Mouse (Mus musculus) thymus, adult 18-20 months (tissue): ENCODE data around the gene Tab1.

ENCODE experiments used
- DNase-seq, 2 experiments: peaks; one replicate each; pipeline ENCODE4 v3.0.0; 2022; ENCODE audit warnings: mixed read lengths in 2 of 2

Gene Tab1

GRCm38 (mm10) chr15:80132993-80133586 is at the start of gene Tab1:
Tab1 (plus strand) TSS chr15:80133127.
- DNase-seq: peak; percentile 82 to 85

DNA sequence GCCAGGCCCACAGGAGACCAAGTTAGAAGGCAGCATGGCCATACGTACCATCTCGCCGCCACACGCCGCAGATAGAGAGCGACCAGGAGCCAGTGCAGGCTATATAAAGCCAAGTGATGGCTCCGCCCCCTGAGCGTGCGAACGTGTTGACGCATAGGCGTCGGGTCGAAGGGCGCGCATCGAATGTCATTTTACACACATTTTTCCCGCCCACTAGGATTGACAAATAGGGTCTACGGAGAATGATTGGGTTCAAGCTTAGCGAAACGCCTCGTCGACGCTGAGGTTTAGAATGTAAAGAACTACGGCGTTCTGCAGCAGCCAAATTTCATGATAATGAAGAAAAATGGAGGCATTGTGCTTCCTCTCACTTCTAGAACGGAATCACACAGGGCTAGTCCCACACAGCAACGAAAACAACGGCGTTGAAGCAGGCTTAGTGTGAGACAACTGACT is 49.6 kb upstream of the Tab1 start:
- peak; percentile 96 to 98 for DNase-seq

DNA sequence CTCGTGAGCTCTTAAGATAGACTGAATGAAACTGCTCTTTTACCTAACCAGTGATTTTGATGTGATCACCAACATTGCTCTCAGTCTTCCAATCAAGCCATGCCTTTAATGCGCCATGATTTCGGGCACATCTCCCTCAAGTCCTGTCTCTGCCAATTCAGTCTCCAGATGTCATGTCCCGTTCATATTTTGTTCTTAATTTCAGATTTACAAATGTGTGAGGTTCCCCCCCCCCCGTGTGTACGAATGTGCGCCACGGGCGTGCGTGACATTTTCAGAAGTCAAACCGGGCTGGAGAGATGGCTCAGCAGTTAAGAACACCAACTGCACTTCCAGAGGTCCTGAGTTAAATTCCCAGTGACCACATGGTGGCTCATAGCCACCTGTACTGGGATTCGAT is 49.2 kb upstream of the Tab1 start:
- no peak for DNase-seq

DNA sequence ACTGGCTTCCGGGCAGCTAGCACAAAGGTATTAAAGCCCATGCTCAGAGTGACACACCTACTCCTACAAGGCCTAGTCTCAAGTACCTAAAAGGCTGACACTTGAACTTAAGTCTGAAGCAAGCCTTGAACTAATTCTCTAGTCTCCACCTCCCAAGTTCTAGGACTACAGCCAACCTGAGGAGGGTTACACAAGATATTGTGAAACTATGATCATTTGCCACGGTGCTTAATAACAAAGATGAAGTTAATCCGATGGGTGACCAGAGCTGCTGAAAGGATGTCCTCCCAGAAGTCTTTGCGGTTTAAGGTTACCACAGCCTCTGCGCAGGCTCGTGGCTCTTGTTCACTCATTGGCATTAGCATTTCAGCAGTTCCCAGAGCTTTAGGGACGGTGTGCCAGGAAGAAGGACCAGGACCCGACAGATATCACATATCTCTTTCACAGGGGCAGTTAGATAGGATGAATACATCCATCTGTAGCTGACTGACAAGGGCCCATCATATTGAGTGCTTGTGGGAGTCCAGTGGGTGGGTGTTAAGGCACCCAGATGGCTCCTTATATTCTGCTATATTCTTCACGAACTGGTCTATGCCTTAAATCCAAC is 45.4 kb upstream of the Tab1 start:
- no peak for DNase-seq

DNA sequence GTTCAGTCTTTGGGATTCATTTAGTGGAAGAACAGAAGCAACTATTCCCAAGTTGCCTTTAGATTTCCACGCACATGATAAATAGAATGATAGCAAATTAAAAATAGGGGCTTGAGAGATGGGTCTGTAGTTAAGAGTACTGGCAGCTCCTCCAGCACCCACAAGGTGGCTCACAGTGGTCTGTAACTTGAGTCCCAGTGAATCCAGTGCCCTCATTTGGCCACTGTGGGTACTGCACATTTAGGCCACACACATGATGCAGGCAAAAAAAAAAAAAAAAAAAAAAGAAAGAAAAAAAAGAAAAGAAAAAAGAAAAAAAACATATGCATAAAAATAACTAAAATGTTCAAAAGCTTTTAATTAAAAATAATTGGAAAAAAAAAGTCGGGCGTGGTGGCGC is 44.3 kb upstream of the Tab1 start:
- DNase-seq: peak; percentile 71 to 82

- no peak for DNase-seq
Measured at GRCm38 (mm10) chr15:80090155-80090554, 42.8 kb upstream of the Tab1 start.

GRCm38 (mm10) chr15:80090741-80091120 is 42.2 kb upstream of the Tab1 start:
- no peak for DNase-seq

- peak; percentile 67 for DNase-seq
Measured at GRCm38 (mm10) chr15:80091121-80091955, 41.6 kb upstream of the Tab1 start, which contains the start of the genes Syngr1 and Rpl3. Syngr1 (plus strand) TSS chr15:80091334. Rpl3 (minus strand) TSS chr15:80091868.

DNA sequence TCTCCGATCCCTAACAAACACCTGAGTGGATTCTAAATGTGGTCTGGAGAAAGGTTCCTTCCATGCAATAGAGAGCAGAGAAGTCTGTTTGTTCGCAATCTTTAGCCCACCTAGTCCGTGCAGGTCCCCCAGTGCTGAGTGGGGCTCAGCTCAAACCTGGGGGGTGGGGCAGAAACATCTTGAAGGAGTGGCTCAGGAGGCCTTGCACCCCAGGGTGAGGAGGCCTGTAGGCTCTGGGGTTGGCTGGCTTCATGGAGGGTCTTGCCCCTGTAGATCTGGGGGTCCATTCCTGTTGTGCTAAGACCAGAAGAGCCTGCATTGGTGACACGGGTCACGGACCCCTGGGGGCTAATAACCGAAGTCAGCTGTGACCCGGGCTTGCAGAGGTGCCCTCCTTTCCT is 40.9 kb upstream of the Tab1 start:
- DNase-seq: no peak

- no peak for DNase-seq
Measured at GRCm38 (mm10) chr15:80092599-80092998, 40.3 kb upstream of the Tab1 start.

GRCm38 (mm10) chr15:80094201-80094600 is 38.7 kb upstream of the Tab1 start:
- no peak for DNase-seq

DNA sequence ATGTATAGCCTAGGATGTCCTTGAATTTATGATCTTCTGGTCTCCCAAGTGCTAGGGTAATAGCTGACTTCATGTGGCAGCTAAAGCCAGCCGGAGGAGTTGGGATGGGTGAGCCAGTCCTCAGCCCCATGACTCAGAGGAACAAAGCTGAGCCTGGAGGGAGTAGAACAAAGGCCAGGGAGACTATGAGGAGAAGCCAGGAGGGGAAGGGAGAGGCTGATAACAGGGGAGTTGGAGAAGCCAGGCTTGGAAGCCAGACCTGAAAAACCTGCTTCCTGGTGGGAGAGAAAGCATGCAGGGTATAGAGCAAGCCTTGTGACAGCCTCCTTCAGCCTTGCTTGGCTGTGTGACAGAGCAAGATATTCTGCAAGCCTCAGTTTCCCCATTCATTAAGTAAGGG is 37.3 kb upstream of the Tab1 start:
- no peak for DNase-seq

DNA sequence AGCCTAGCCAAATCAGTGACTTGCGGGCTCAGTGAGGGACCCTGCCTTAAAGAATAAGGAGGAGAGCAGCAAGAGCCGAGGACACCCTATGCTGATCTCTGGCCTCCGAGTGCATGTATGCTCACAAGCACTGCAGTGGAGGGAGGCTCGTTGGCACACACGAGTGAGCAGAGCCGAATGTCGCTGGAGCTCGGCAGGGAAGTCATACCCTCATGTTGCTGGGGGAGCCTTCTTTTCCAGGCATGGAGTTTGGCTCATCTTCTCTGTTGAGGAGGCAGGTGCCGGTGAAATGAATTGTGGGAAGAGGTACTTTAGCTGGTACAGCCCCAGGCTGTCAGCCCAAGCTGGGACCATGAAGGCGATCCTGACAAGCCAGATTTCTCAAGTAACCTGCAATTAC is 36.5 kb upstream of the Tab1 start:
- DNase-seq: no peak

GRCm38 (mm10) chr15:80096946-80097881 is 35.7 kb upstream of the Tab1 start:
- DNase-seq: peak; percentile 21 to 24

DNA sequence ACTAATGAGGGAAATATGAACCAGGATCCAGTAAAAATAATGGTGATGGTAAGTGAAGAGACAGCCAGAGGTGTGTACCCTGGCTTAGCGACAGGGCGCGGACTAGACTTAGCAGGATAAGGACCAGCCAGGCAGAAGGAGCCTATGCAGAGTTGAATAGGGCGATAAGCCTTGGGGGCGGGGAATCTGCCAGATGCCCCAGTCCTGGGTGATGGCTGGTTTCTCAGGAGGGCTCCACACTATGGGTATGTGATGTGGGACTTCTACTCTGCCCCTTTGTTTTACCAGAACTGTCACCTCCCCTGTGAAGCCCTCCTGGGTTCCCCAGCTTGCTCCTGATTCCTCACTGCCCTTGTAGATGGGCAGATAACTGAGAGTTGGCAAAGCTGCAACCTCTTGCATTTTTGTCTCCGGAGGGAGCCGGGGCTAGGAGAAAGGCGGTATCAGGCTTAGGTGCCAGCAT is 34.9 kb upstream of the Tab1 start:
- no peak for DNase-seq

DNA sequence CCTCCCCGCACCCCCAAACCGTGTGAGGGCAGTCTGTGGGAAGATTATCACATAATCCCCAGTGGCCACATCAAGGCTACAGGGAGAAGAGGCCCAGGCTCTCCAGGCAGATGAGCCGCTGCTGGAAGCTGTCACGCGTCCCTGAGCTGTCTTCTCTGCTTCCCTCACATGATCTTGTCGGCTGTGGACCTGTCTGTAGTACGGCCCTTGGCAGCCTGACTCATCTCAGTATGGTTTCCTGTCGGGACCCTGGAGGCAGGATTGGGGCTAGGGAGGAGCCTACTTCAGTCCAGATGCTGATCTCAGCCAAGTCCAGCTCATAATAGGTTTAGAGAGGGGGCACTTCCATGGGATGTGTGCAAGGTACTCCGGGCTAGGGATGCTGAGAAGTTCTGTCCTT is 34.1 kb upstream of the Tab1 start:
- no peak for DNase-seq

GRCm38 (mm10) chr15:80099477-80099876 is 33.5 kb upstream of the Tab1 start:
- DNase-seq: no peak

GRCm38 (mm10) chr15:80100196-80100595 is 32.7 kb upstream of the Tab1 start:
- DNase-seq: no peak

- no peak for DNase-seq
Measured at GRCm38 (mm10) chr15:80100871-80101270, 32.1 kb upstream of the Tab1 start.

DNA sequence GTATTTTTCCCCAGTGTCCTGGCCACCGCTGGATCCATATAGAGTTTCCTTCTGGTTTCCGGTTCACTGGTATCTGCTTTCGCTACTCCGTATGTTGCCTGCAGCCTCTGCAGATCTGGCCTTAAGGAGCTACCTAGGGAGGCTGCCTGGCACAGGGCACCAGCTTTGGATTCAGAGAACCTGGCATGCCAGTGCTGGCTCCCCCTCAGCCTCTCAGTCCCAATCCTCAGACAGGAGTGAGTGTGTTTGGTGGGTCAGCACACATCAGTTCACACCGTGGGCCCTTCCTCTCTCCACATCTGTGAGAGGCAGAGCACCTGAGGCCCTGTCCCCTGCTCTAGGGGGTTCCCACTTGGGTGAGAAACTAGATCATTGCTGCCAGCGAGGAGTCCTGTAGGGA is 31.4 kb upstream of the Tab1 start:
- no peak for DNase-seq

DNA sequence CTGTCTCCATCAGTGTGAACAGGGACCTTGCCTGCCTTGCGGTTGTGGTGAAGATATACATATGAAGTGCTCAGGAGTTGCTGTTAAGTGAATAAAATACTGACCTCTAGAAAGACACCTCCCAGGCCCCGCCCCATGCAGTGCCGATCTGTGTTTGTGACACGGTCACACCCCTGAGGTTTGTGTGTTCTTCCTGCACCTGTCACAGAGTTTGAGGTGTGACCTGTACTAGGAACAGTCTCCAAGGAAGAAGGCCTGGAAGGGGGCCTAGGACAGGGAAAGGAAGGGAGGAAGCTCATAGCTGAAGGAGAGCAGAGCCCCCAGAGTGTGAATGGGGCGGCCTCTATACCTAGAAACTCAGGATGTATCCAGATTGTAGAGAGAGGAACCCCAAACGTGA is 30.4 kb upstream of the Tab1 start:
- DNase-seq: no peak
